Mouse (Mus musculus) liver, embryonic 14.5 days (tissue): ENCODE measurements at regions not wholly inside any gene's neighbourhood (a gene's known extent, or its start where the extent isn't known, plus 50 kb on each side); places are given as distances from the start of the nearest gene placed in this dataset.

Experiments used
- ATAC-seq: fragments of 200-750 bp; cut with Nextera tagmentation; 2 replicates; pipeline ENCODE4 v1.8.0; 2017; ENCODE audit warnings: moderate number of reproducible peaks, mild to moderate bottlenecking, moderate library complexity; ENCODE audit not compliant: insufficient read depth
- DNase-seq, 3 experiments: peaks; one replicate each; pipeline ENCODE4 v3.0.0-alpha.2; 2012 to 2013; ENCODE audit warnings: low read depth in 3 of 3, low spot score in 3 of 3
- H3K27ac ChIP-seq: fragments of 300-500 bp; sonication (generic); 2 replicates; pipeline ENCODE4 v1.5.1; 2014; ENCODE audit warnings: moderate library complexity, mild to moderate bottlenecking, control low read depth, inconsistent platforms
- H3K27me3 ChIP-seq: fragments of 300-500 bp; sonication (generic); 2 replicates; pipeline ENCODE4 v1.6.1; 2014; ENCODE audit warnings: mild to moderate bottlenecking, low read length, moderate library complexity; ENCODE audit not compliant: control insufficient read depth, insufficient read depth
- H3K36me3 ChIP-seq: fragments of 300-500 bp; sonication (generic); replicated peaks from 2 replicates; pipeline ENCODE4 v1.6.1; 2014; ENCODE audit warnings: low read depth; ENCODE audit not compliant: control insufficient read depth, insufficient read depth
- H3K4me1 ChIP-seq, 2 experiments: fragments of 200-500 bp in 1 of 2; fragments of 300-500 bp in 1 of 2; sonication (generic) in 1 of 2; replicated peaks; 2 replicates each; pipeline ENCODE4 v1.6.1; 2012 to 2014; ENCODE audit warnings: antibody characterized with exemption in 1 of 2, inconsistent platforms in 1 of 2, low read length in 1 of 2; ENCODE audit not compliant: control insufficient read depth in 2 of 2, insufficient read depth in 2 of 2
- H3K4me2 ChIP-seq: fragments of 300-500 bp; sonication (generic); 2 replicates; pipeline ENCODE4 v1.6.1; 2014; ENCODE audit warnings: low read depth, mild to moderate bottlenecking, control low read depth, moderate library complexity
- H3K4me3 ChIP-seq, 2 experiments: fragments of 200-500 bp in 1 of 2; fragments of 300-500 bp in 1 of 2; sonication (generic) in 1 of 2; 2 replicates each; pipeline ENCODE4 v1.5.1; 2012 to 2014; ENCODE audit warnings: low read depth in 2 of 2, low read length in 2 of 2, mild to moderate bottlenecking in 2 of 2, control low read depth in 1 of 2, inconsistent platforms in 1 of 2, moderate library complexity in 1 of 2; ENCODE audit not compliant: insufficient read depth in 1 of 2
- H3K9ac ChIP-seq: fragments of 300-500 bp; sonication (generic); replicated peaks from 2 replicates; pipeline ENCODE4 v1.6.1; 2014; ENCODE audit warnings: mild to moderate bottlenecking, control low read depth, moderate library complexity
- H3K9me3 ChIP-seq: fragments of 300-500 bp; sonication (generic); 2 replicates; pipeline ENCODE4 v1.6.1; 2016; ENCODE audit warnings: low read length, mixed read lengths; ENCODE audit not compliant: control insufficient read depth
- CTCF ChIP-seq: IDR thresholded peaks from 2 replicates; pipeline ENCODE4 v1.5.1; 2016; ENCODE audit warnings: antibody characterized with exemption, low read depth, control low read depth
- EP300 ChIP-seq: IDR thresholded peaks from 2 replicates; pipeline ENCODE4 v1.6.1; 2016; ENCODE audit warnings: antibody characterized with exemption, low read depth
- WGBS: fragments of 180-500 bp; shearing (Covaris S2); extraction: QIAGEN DNeasy Blood & Tissue Kit; methylation state at CpG from one replicate; pipeline ENCODE4 v1.1.7; 2014; ENCODE audit not compliant: insufficient replicate concordance; 5-methylcytosine and 5-hydroxymethylcytosine counted together

DNA sequence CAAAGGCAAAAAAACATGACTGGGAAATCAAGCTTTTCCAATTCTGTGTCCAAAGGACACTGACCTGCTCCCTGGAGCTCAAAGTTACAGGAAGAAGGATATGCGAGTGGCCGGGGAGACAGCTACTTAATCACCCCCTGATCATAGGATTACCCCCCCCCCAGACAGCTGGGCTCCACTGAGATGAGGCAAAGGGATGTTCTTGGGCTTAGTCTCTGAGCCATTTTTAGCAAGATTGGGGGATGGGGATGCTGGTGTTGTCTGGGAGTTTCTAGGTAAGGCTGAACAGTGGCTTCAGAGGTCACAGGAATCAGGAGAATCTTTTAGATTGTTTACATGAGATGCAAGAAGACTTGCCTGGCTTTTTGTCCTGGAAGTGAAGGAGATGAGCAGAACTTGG, 597.6 kb downstream of the Tbc1d22a start:
- ATAC-seq: no peak
- H3K9ac ChIP-seq: no peak overlapping the region
- no peaks in the 10 kb centered on the region for H3K4me1 ChIP-seq
- H3K36me3 ChIP-seq: no peaks in the 10 kb centered on the region
- no peak overlapping the region for H3K27ac ChIP-seq
- H3K4me3 ChIP-seq: no peak overlapping the region
- no peak overlapping the region for H3K4me2 ChIP-seq
- no peaks in the 10 kb centered on the region for H3K9me3 ChIP-seq
- H3K27me3 ChIP-seq: no peaks in the 10 kb centered on the region
- no peak for DNase-seq
- no peak for TF ChIP-seq EP300
- TF ChIP-seq CTCF: no peak
- WGBS: 61% methylated on average over 2 of the region's 2 CpGs

DNA sequence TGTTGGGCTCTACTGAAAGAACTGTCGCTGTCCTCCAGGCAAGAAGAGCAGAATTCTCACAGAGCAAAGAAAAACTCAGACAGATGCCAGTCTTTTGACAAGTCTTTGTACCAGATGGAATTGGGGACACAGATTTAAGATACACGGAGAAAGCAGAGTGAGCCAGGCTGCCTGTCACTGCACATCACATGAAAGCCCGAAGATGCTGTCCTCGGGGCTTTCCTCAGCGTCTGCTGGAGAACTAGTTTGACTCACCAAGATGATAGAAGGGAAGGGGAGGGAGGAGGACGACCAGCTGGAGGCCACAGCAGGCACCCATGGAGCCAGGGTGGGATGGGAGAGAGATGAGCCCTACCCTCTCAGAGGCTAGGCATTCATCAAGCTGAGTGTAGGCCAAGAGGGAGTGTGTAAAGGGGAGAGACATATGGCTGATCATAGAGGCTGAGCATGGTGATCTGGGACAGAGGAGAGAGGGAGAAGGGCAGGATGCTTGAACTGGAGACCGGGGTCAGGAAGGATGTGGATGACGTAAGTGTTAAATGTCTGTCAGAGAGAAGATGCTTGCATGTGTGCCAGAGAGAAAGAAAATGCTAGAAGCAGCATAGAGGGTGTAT, 600.7 kb downstream of the Tbc1d22a start:
- 47% methylated on average over 8 of the region's 8 CpGs for WGBS
- H3K4me1 ChIP-seq: no peaks in the 10 kb centered on the region
- no peak overlapping the region for H3K27ac ChIP-seq
- H3K4me3 ChIP-seq: no peak overlapping the region
- no peaks in the 10 kb centered on the region for H3K9me3 ChIP-seq
- no peaks in the 10 kb centered on the region for H3K27me3 ChIP-seq
- no peak for TF ChIP-seq CTCF
- TF ChIP-seq EP300: no peak
- H3K4me2 ChIP-seq: no peak overlapping the region
- ATAC-seq: no peak
- H3K9ac ChIP-seq: no peak overlapping the region
- H3K36me3 ChIP-seq: no peaks in the 10 kb centered on the region
- DNase-seq: no peak

DNA sequence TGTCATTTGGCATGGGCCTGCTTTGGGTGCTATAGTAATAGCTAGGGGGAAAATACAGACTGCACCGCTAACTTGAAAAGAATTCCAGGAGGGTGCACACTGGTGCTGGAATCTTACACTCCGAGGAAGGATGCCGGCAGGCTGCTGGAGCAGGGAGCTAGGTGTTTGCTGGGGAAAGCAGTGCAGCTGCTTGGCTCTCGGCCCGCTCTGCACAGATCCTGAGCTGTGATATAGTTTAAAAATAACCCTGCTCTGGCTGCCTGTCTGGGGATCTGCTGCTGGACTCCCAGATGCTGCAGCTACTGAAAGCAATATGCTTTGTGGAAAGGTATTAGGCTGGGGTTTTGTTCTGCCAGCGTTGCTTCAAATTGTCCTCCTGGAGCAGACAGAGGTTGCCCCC, 621.7 kb downstream of the Tbc1d22a start:
- H3K27ac ChIP-seq: no peak overlapping the region
- H3K36me3 ChIP-seq: no peaks in the 10 kb centered on the region
- H3K4me2 ChIP-seq: no peak overlapping the region
- 62% methylated on average over 6 of the region's 6 CpGs for whole genome bisulfite sequencing
- DNase-seq (no peak), ATAC-seq (no peak)
- H3K4me1 ChIP-seq: no peaks in the 10 kb centered on the region
- TF ChIP-seq EP300 (no peak), CTCF (no peak)
- H3K4me3 ChIP-seq: no peak overlapping the region
- H3K9me3 ChIP-seq: no peaks in the 10 kb centered on the region
- no peaks in the 10 kb centered on the region for H3K27me3 ChIP-seq
- no peak overlapping the region for H3K9ac ChIP-seq

DNA sequence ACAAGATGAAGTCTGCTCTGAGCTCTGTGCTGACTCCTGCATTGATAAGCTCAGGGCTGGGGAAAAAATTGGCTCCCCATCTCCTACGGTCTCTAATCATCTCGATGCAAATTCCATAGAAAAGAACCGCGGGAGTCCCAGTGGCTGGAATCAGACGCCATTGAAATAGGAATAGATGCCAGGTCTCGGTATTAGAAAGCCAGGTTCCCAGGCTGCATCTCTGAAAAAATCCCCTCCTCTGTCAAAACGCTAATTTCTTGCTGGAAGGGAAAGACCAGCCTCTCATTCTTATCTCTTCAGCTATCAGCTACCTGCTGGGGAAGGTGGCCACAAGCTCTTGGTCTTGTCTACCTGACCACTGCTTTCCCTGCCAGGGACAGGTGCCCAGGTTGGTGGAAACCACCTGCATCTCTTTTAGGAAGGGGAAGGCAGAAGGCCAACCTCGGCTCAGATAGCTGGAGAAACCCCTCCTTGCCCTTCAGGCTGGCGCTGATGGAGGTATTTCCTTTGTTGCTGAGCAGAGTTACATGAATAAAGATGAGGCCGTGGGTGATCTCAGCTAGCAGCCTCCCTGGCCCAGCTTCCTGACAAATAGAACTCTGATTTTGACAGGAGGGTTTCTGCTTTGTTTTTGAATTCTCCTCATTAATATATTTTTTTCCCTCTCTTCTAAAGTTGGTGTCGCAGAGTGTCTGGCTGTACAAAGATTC, 638.1 kb downstream of the Tbc1d22a start:
- Histone ChIP-seq H3K27me3 (no peaks in the 10 kb centered on the region), H3K36me3 (no peaks in the 10 kb centered on the region), H3K4me3 (no peak overlapping the region), H3K4me1 (no peaks in the 10 kb centered on the region), H3K9me3 (no peaks in the 10 kb centered on the region), H3K9ac (no peak overlapping the region), H3K27ac (no peak overlapping the region), H3K4me2 (no peak overlapping the region)
- WGBS: 31% methylated on average over 11 of the region's 11 CpGs
- ATAC-seq (no peak), DNase-seq (no peak)
- TF ChIP-seq EP300: no peak
- no peak for TF ChIP-seq CTCF

DNA sequence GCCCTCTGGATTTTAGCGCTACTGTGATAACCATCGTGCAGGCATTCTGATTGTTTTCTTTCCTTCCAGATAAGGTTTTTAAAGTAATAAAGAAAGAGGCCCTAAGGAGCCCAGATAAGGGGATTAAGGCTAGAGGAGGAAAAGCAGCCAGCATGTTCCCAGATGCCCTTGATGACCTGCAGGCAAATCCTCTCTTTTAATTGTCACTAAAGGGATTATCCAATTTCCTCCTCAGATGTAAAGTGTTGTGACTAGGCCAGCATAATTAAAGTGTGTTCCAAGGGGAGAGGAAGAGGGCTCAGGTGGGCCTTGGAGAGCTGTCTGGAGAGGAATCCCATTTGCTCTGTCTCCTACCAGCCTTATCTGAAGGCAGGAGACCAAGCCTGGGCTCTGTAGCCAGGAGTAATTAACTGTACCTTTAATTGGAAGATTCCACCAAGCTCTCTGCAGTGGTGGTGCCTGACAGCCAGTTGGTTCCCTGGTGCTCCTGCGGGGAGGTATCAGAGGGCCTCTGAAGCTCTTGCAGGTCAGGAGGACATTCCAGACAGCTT, 644.2 kb downstream of the Tbc1d22a start:
- Histone ChIP-seq H3K4me1 (no peaks in the 10 kb centered on the region), H3K9ac (no peak overlapping the region), H3K27ac (no peak overlapping the region), H3K36me3 (no peaks in the 10 kb centered on the region), H3K4me3 (no peak overlapping the region), H3K9me3 (no peaks in the 10 kb centered on the region), H3K27me3 (no peaks in the 10 kb centered on the region), H3K4me2 (no peak overlapping the region)
- no peak for TF ChIP-seq EP300
- no peak for TF ChIP-seq CTCF
- ATAC-seq: no peak
- WGBS: 9% methylated on average over 3 of the region's 3 CpGs
- no peak for DNase-seq
